Mouse (Mus musculus) gastrocnemius, postnatal 4 days (tissue): ENCODE measurements at regions not wholly inside any gene's neighbourhood (a gene's known extent, or its start where the extent isn't known, plus 50 kb on each side); places are given as distances from the start of the nearest gene placed in this dataset.

Experiments
- DNase-seq, 2 experiments: peaks; one replicate each; pipeline ENCODE4 v3.0.0; 2021 to 2022; ENCODE audit warnings: low spot score in 2 of 2, mixed read lengths in 2 of 2

GRCm38 (mm10) chr13:60061589-60061988 is 115.6 kb downstream of the Gas1 start:
- DNase-seq: no peak

GRCm38 (mm10) chr13:60057761-60058274 is 119.3 kb downstream of the Gas1 start:
- no peak for DNase-seq

GRCm38 (mm10) chr13:60054531-60054930 is 122.6 kb downstream of the Gas1 start:
- DNase-seq: no peak

GRCm38 (mm10) chr13:60054081-60054480 is 123.1 kb downstream of the Gas1 start:
- DNase-seq: no peak

GRCm38 (mm10) chr13:60051866-60052265 is 125.3 kb downstream of the Gas1 start:
- DNase-seq: no peak

- DNase-seq: no peak
Observed at GRCm38 (mm10) chr13:60050799-60051580, 126.2 kb downstream of the Gas1 start.

- DNase-seq: no peak
Observed at GRCm38 (mm10) chr13:60049703-60050102, 127.5 kb downstream of the Gas1 start.

GRCm38 (mm10) chr13:60047791-60048730 is 129.1 kb downstream of the Gas1 start:
- DNase-seq: peak in 1 of 2 experiments; percentile 42

- no peak for DNase-seq
Observed at GRCm38 (mm10) chr13:60045752-60046151, 131.4 kb downstream of the Gas1 start.

GRCm38 (mm10) chr13:60044876-60045275 is 132.3 kb downstream of the Gas1 start:
- DNase-seq: no peak

GRCm38 (mm10) chr13:60042443-60042842 is 134.7 kb downstream of the Gas1 start:
- DNase-seq: no peak

- DNase-seq: no peak
Observed at GRCm38 (mm10) chr13:60035536-60036130, 141.5 kb downstream of the Gas1 start.

- DNase-seq: no peak
Observed at GRCm38 (mm10) chr13:60033116-60033515, 144.0 kb downstream of the Gas1 start.

- no peak for DNase-seq
Observed at GRCm38 (mm10) chr13:60032586-60032985, 144.6 kb downstream of the Gas1 start.

GRCm38 (mm10) chr13:60029591-60029990 is 147.6 kb downstream of the Gas1 start:
- DNase-seq: peak in 1 of 2 experiments; percentile 44

GRCm38 (mm10) chr13:60020175-60020487 is 157.0 kb downstream of the Gas1 start:
- no peak for DNase-seq

GRCm38 (mm10) chr13:60019291-60020174 is 157.6 kb downstream of the Gas1 start:
- peak in 1 of 2 experiments; percentile 69 for DNase-seq

GRCm38 (mm10) chr13:60015854-60016366 is 161.3 kb downstream of the Gas1 start:
- no peak for DNase-seq

- peak; percentile 38 to 64 for DNase-seq
Observed at GRCm38 (mm10) chr13:60012046-60012813, 164.9 kb downstream of the Gas1 start.

- no peak for DNase-seq
Observed at GRCm38 (mm10) chr13:60011092-60011491, 166.1 kb downstream of the Gas1 start.
